Mouse (Mus musculus) heart, postnatal 0 days (tissue): ENCODE results near the gene Rgs7bp. TPM values are rescaled to one million over a fixed set of nuclear protein-coding genes. Genes with fewer than 3 reads are reported as not detected.

Source experiments
- ATAC-seq: fragments of 200-750 bp; cut with Nextera tagmentation; 2 replicates; pipeline ENCODE4 v1.8.0; 2017; ENCODE audit warnings: low read depth, moderate number of reproducible peaks, moderate library complexity; ENCODE audit not compliant: insufficient read depth
- DNase-seq: peaks from one replicate; pipeline ENCODE4 v3.0.0-alpha.2; 2016; ENCODE audit warnings: low spot score
- H3K27ac ChIP-seq: fragments of 300-500 bp; sonication (generic); 2 replicates; pipeline ENCODE4 v1.5.1; 2014; ENCODE audit warnings: low read depth, mild to moderate bottlenecking
- H3K27me3 ChIP-seq: fragments of 300-500 bp; sonication (generic); 2 replicates; pipeline ENCODE4 v1.6.1; 2014; ENCODE audit warnings: low read length, mixed read lengths; ENCODE audit not compliant: control insufficient read depth, insufficient read depth
- H3K36me3 ChIP-seq: fragments of 300-500 bp; sonication (generic); replicated peaks from 2 replicates; pipeline ENCODE4 v1.6.1; 2014; ENCODE audit warnings: low read length, mixed read lengths; ENCODE audit not compliant: control insufficient read depth, insufficient read depth
- H3K4me1 ChIP-seq: fragments of 300-500 bp; sonication (generic); 2 replicates; pipeline ENCODE4 v1.6.1; 2014; ENCODE audit warnings: antibody characterized with exemption; ENCODE audit not compliant: control insufficient read depth, insufficient read depth
- H3K4me2 ChIP-seq: fragments of 300-500 bp; sonication (generic); 2 replicates; pipeline ENCODE4 v1.6.1; 2014; ENCODE audit warnings: low read depth, mild to moderate bottlenecking, low read length, moderate library complexity
- H3K4me3 ChIP-seq: fragments of 300-500 bp; sonication (generic); 2 replicates; pipeline ENCODE4 v1.5.1; 2014; ENCODE audit warnings: low read depth, low read length
- H3K9ac ChIP-seq: fragments of 300-500 bp; sonication (generic); replicated peaks from 2 replicates; pipeline ENCODE4 v1.6.1; 2014; ENCODE audit warnings: low read depth, low read length, mixed read lengths
- H3K9me3 ChIP-seq: fragments of 300-500 bp; sonication (generic); replicated peaks from 2 replicates; pipeline ENCODE4 v1.6.1; 2016; ENCODE audit warnings: low read length; ENCODE audit not compliant: control insufficient read depth
- CTCF ChIP-seq: IDR thresholded peaks from 2 replicates; pipeline ENCODE4 v1.5.1; 2016; ENCODE audit warnings: antibody characterized with exemption, control low read depth, low read depth
- EP300 ChIP-seq: IDR thresholded peaks from 2 replicates; pipeline ENCODE4 v1.6.1; 2016; ENCODE audit warnings: antibody characterized with exemption, low read depth
- WGBS: fragments of 180-500 bp; shearing (Covaris S2); extraction: QIAGEN DNeasy Blood & Tissue Kit; methylation state at CpG from one replicate; pipeline ENCODE4 v1.1.7; 2014; 5-methylcytosine and 5-hydroxymethylcytosine counted together
- polyA plus RNA-seq: library from polyadenylated mRNA; unstranded; fragments of >200 nt; fragmentation: Nextera tagmentation; extraction: Ambion mirVana; gene quantifications from 2 replicates; pipeline ENCODE4 v1.2.1, GENCODE M21; 2015
- total RNA-seq: library from RNA; depleted of rRNA; stranded (reverse); fragments of >200 nt; gene quantifications from 2 replicates; pipeline ENCODE4 v1.2.3, GENCODE M21; 2014; ENCODE audit warnings: low replicate concordance

The Rgs7bp gene
- total and polyA plus RNA-seq, 2 experiments from 2014 or later, result 1.8 to 2.7 TPM

DNA sequence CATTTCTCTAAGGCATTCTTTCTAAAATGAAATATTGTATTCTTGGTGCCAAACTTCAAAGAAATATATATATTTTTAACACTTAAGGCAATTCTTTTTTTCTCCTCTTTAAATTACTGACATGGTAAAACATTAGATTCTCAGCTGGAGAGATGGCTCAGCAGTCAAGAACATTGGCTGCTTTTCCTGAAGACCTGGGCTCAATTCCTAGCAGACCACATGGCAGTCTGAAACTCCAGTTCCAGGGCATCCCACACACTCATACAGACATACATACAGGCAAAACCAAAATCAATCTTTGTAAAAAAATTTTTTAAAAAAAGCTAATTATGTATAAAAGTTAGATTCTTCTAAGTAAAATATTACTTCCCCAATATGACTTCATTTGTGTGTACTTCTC, 22.8 kb downstream of the Rgs7bp start:
- DNase-seq, result no peak
- H3K4me2 ChIP-seq, result no peak overlapping the region
- no peak overlapping the region for H3K9ac ChIP-seq
- no peak overlapping the region for H3K27ac ChIP-seq
- TF ChIP-seq EP300 (no peak), CTCF (no peak)
- H3K9me3 ChIP-seq, result no peaks in the 10 kb centered on the region
- no peaks in the 10 kb centered on the region for H3K27me3 ChIP-seq
- no peaks in the 10 kb centered on the region for H3K4me1 ChIP-seq
- H3K4me3 ChIP-seq, result no peak overlapping the region
- H3K36me3 ChIP-seq, result no peaks in the 10 kb centered on the region
- no peak for ATAC-seq

DNA sequence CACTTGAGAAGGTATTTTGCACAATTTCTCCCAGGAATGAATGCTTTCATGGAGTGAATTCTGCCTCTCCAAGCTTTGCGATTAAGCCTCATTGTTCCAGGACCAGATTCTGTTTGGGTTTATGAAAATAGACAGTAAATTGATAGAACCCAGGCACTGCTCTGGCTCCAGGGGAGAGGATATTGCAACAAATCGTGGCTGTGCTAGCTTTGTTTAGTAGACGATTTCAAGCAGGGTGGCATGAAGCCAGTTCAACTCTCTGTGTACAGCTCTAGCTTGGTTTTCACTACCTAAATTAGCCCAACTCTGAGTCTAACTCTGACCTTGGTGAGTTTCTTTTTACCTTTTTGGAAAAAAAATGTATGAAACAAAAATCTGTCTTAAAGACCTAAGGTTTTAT, 26.5 kb downstream of the Rgs7bp start:
- Histone ChIP-seq H3K9ac (no peak overlapping the region), H3K4me3 (no peak overlapping the region), H3K27ac (no peak overlapping the region), H3K4me1 (no peaks in the 10 kb centered on the region), H3K9me3 (no peaks in the 10 kb centered on the region), H3K4me2 (no peak overlapping the region), H3K36me3 (no peaks in the 10 kb centered on the region), H3K27me3 (no peaks in the 10 kb centered on the region)
- DNase-seq, result no peak
- ATAC-seq, result no peak
- 66% methylated on average over 3 of the region's 3 CpGs for WGBS
- TF ChIP-seq EP300 (no peak), CTCF (no peak)

DNA sequence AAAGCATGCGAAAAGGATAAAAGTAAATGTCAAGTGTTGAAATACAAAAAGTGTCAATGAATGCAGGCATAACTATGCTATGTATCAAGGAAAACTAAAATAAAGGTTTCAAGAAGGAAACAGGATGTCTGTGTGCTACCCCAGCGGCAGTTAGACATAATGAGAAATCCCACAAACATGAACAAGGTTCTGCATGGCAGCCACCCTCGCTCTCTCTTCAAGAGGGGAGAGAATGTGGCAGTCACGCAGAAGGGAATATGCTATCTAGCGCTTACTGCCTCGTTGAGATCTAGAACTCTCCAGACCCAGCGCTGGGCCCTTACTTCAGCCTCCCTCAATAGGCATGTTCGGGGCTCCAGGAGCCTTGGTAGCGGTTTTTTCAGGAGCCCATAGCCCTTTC, 38.2 kb downstream of the Rgs7bp start:
- no peaks in the 10 kb centered on the region for H3K9me3 ChIP-seq
- ATAC-seq, result no peak
- DNase-seq, result no peak
- 59% methylated on average over 9 of the region's 9 CpGs for WGBS
- no peak overlapping the region for H3K9ac ChIP-seq
- H3K4me1 ChIP-seq, result no peaks in the 10 kb centered on the region
- no peaks in the 10 kb centered on the region for H3K36me3 ChIP-seq
- TF ChIP-seq EP300 (no peak), CTCF (no peak)
- no peak overlapping the region for H3K4me3 ChIP-seq
- H3K4me2 ChIP-seq, result no peak overlapping the region
- H3K27me3 ChIP-seq, result no peaks in the 10 kb centered on the region
- H3K27ac ChIP-seq, result no peak overlapping the region

DNA sequence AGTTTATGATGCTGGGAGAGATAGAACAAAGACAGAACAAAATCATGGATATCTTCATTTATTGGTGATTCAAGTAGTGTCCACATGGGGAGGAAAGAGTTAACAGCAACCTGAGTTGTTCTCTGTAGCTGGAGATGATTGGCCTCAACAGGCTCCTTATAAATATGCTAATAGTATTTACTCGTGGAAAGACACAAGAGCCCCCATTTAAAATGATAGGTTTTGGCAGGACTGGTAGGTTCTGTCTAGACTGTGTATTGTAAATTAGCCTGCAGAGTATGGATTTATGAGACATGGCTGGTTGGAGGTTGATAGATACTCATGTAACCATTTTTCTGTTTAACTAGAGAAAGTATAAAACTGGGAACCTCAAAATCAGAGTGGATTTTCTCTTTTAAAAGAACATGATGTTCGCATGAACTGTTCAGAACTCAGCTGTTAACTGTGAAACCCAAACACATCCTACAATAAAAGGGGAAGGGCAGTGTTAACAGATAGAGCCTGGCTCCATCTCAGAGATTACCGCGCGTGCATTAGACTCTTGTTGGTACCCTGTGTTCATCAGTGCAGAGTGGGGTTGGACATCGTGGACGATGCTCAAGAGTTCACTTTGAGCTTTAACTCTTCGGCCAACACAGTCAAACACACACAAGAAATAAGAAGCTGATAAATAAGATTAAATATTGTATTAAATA, 38.9 kb downstream of the Rgs7bp start:
- no peaks in the 10 kb centered on the region for H3K27me3 ChIP-seq
- TF ChIP-seq EP300 (no peak), CTCF (no peak)
- no peak overlapping the region for H3K4me3 ChIP-seq
- H3K9me3 ChIP-seq, result no peaks in the 10 kb centered on the region
- DNase-seq (no peak), ATAC-seq (no peak)
- 84% methylated on average over 8 of the region's 8 CpGs for WGBS
- no peak overlapping the region for H3K27ac ChIP-seq
- H3K36me3 ChIP-seq, result no peaks in the 10 kb centered on the region
- H3K9ac ChIP-seq, result no peak overlapping the region
- no peaks in the 10 kb centered on the region for H3K4me1 ChIP-seq
- no peak overlapping the region for H3K4me2 ChIP-seq

DNA sequence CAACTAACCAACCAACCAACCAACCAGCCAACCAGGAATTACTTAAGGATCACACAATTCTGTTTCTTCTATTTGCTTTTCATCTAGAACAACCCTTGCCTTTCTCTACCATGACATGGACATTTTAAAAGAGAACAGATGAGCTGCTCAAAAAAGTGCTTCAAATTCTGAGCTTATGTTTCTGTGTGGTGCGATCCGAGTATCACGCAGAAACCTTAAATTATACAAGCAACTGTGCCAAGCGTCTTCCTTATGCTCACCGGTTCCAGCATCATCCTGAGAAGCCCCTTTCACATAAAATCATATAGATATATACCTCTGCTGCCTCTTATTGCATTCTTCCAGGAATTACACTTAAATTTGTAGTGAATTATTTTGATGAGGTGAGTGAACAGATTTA, 43.4 kb downstream of the Rgs7bp start:
- Histone ChIP-seq H3K9ac (no peak overlapping the region), H3K9me3 (no peaks in the 10 kb centered on the region), H3K4me2 (no peak overlapping the region), H3K4me3 (no peak overlapping the region), H3K27me3 (no peaks in the 10 kb centered on the region), H3K4me1 (no peaks in the 10 kb centered on the region), H3K36me3 (no peaks in the 10 kb centered on the region), H3K27ac (no peak overlapping the region)
- no peak for DNase-seq
- ATAC-seq, result no peak
- 91% methylated on average over 5 of the region's 5 CpGs for WGBS
- no peak for TF ChIP-seq CTCF
- no peak for TF ChIP-seq EP300

DNA sequence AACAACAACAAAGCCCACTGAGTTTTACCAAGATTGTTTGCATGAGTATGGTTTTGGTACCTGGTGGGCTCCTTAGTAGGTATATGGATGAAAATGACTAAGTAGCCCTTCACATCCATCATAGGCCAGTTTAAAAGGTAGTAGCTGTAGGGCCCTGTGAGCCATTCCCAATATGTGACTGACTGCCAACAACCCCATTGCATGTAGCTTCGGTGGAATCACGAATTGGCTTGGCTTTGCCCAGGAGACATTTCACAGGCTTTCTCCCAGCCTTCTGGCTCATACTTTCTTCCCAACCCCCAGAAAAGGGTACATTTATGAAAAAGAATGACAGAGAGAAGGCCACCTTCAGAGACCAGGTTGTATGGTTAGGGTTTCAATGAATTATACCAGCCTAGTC, 45.8 kb downstream of the Rgs7bp start:
- DNase-seq (no peak), ATAC-seq (no peak)
- H3K27me3 ChIP-seq, result no peaks in the 10 kb centered on the region
- no peaks in the 10 kb centered on the region for H3K9me3 ChIP-seq
- no peak overlapping the region for H3K9ac ChIP-seq
- 75% methylated on average over 2 of the region's 2 CpGs for WGBS
- no peak overlapping the region for H3K4me3 ChIP-seq
- H3K4me2 ChIP-seq, result no peak overlapping the region
- H3K27ac ChIP-seq, result no peak overlapping the region
- no peaks in the 10 kb centered on the region for H3K4me1 ChIP-seq
- no peaks in the 10 kb centered on the region for H3K36me3 ChIP-seq
- TF ChIP-seq CTCF (no peak), EP300 (no peak)
